Mouse (Mus musculus) lung, adult 2 months (tissue): ENCODE data around the gene Cspg4.

ENCODE experiments used
- CTCF ChIP-seq: fragments of 200-500 bp; IDR thresholded peaks from 2 replicates; pipeline ENCODE4 v1.5.1; 2011; ENCODE audit warnings: mild to moderate bottlenecking, low read length, control low read depth; ENCODE audit not compliant: insufficient read depth
- POLR2A ChIP-seq: fragments of 200-500 bp; IDR thresholded peaks from 2 replicates; pipeline ENCODE4 v1.6.1; 2011; ENCODE audit warnings: low read depth, mild to moderate bottlenecking, control low read depth, low read length, borderline replicate concordance; ENCODE audit errors: extremely low read depth

- TF ChIP-seq CTCF = peak; percentile 78
- TF ChIP-seq POLR2A = no peak
Measured at GRCm38 (mm10) chr9:56843679-56844188, 21.1 kb upstream of the Cspg4 start.
